Mouse (Mus musculus) liver, embryonic 14.5 days (tissue): ENCODE measurements around the gene Gm10282. TPM values are rescaled to one million over a fixed set of nuclear protein-coding genes. Genes with fewer than 3 reads are reported as not detected.

ENCODE experiments used
- ATAC-seq: fragments of 200-750 bp; cut with Nextera tagmentation; 2 replicates; pipeline ENCODE4 v1.8.0; 2017; ENCODE audit warnings: moderate number of reproducible peaks, mild to moderate bottlenecking, moderate library complexity; ENCODE audit not compliant: insufficient read depth
- DNase-seq, 3 experiments: peaks; one replicate each; pipeline ENCODE4 v3.0.0-alpha.2; 2012 to 2013; ENCODE audit warnings: low read depth in 3 of 3, low spot score in 3 of 3
- H3K27ac ChIP-seq: fragments of 300-500 bp; sonication (generic); 2 replicates; pipeline ENCODE4 v1.5.1; 2014; ENCODE audit warnings: moderate library complexity, mild to moderate bottlenecking, control low read depth, inconsistent platforms
- H3K27me3 ChIP-seq: fragments of 300-500 bp; sonication (generic); 2 replicates; pipeline ENCODE4 v1.6.1; 2014; ENCODE audit warnings: mild to moderate bottlenecking, low read length, moderate library complexity; ENCODE audit not compliant: control insufficient read depth, insufficient read depth
- H3K36me3 ChIP-seq: fragments of 300-500 bp; sonication (generic); replicated peaks from 2 replicates; pipeline ENCODE4 v1.6.1; 2014; ENCODE audit warnings: low read depth; ENCODE audit not compliant: control insufficient read depth, insufficient read depth
- H3K4me1 ChIP-seq, 2 experiments: fragments of 200-500 bp in 1 of 2; fragments of 300-500 bp in 1 of 2; sonication (generic) in 1 of 2; replicated peaks; 2 replicates each; pipeline ENCODE4 v1.6.1; 2012 to 2014; ENCODE audit warnings: antibody characterized with exemption in 1 of 2, inconsistent platforms in 1 of 2, low read length in 1 of 2; ENCODE audit not compliant: control insufficient read depth in 2 of 2, insufficient read depth in 2 of 2
- H3K4me2 ChIP-seq: fragments of 300-500 bp; sonication (generic); 2 replicates; pipeline ENCODE4 v1.6.1; 2014; ENCODE audit warnings: low read depth, mild to moderate bottlenecking, control low read depth, moderate library complexity
- H3K4me3 ChIP-seq, 2 experiments: fragments of 200-500 bp in 1 of 2; fragments of 300-500 bp in 1 of 2; sonication (generic) in 1 of 2; 2 replicates each; pipeline ENCODE4 v1.5.1; 2012 to 2014; ENCODE audit warnings: low read depth in 2 of 2, low read length in 2 of 2, mild to moderate bottlenecking in 2 of 2, control low read depth in 1 of 2, inconsistent platforms in 1 of 2, moderate library complexity in 1 of 2; ENCODE audit not compliant: insufficient read depth in 1 of 2
- H3K9ac ChIP-seq: fragments of 300-500 bp; sonication (generic); replicated peaks from 2 replicates; pipeline ENCODE4 v1.6.1; 2014; ENCODE audit warnings: mild to moderate bottlenecking, control low read depth, moderate library complexity
- H3K9me3 ChIP-seq: fragments of 300-500 bp; sonication (generic); 2 replicates; pipeline ENCODE4 v1.6.1; 2016; ENCODE audit warnings: low read length, mixed read lengths; ENCODE audit not compliant: control insufficient read depth
- CTCF ChIP-seq: IDR thresholded peaks from 2 replicates; pipeline ENCODE4 v1.5.1; 2016; ENCODE audit warnings: antibody characterized with exemption, low read depth, control low read depth
- EP300 ChIP-seq: IDR thresholded peaks from 2 replicates; pipeline ENCODE4 v1.6.1; 2016; ENCODE audit warnings: antibody characterized with exemption, low read depth
- WGBS: fragments of 180-500 bp; shearing (Covaris S2); extraction: QIAGEN DNeasy Blood & Tissue Kit; methylation state at CpG from one replicate; pipeline ENCODE4 v1.1.7; 2014; ENCODE audit not compliant: insufficient replicate concordance; 5-methylcytosine and 5-hydroxymethylcytosine counted together
- polyA plus RNA-seq, 2 experiments: library from polyadenylated mRNA; depleted of rRNA in 1 of 2; stranded (reverse) in 1 of 2; unstranded in 1 of 2; fragments of >200 nt; fragmentation: Nextera tagmentation in 1 of 2; extraction: Ambion mirVana in 1 of 2; gene quantifications; 2 replicates each; pipeline versions ENCODE4 v1.2.1 to v1.2.3; 2012 to 2014

The Gm10282 gene
- polyA plus RNA-seq, 2 experiments = 7.3 to 7.4 TPM

DNA sequence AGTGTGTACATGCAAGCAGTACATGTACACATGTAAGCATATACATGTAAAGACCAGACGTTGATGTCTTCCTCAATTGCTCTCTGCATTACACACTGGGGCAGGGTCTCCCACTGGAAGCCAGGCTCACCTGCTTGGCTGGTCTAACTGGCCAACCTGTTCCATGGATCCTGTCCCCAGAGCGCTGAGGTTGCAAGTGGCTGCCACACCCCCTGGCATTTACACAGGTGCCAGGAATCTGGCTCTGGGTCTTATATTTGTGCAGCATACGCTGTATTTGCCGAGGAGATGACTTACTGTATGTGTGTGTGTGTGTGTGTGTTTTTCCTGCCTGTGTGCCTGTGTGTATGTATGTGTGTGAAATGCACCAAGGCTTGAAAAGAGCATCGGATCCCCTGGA lies 1.9 kb upstream of the Gm10282 start:
- Histone ChIP-seq H3K9ac (no peak overlapping the region), H3K4me1 (peaks cover 0 to 4% of the 10 kb centered on the region in 2 experiments; a peak in 1 of 4 replicates), H3K4me3 (no peak overlapping the region), H3K36me3 (no peaks in the 10 kb centered on the region), H3K27me3 (no peaks in the 10 kb centered on the region), H3K9me3 (no peaks in the 10 kb centered on the region), H3K4me2 (no peak overlapping the region), H3K27ac (no peak overlapping the region)
- ATAC-seq (no peak), DNase-seq (no peak)
- 60% methylated on average over 5 of the region's 5 CpGs for WGBS
- TF ChIP-seq EP300 = no peak
- TF ChIP-seq CTCF = no peak

- Histone ChIP-seq H3K4me2 (0 out of 2 replicates have a peak overlapping the region, but pooled peaks have one; percentile 20), H3K27ac (no peak overlapping the region), H3K9me3 (no peaks in the 10 kb centered on the region), H3K27me3 (no peaks in the 10 kb centered on the region), H3K4me3 (no peak overlapping the region), H3K4me1 (peaks cover 0 to 4% of the 10 kb centered on the region in 2 experiments; a peak in 1 of 4 replicates), H3K9ac (no peak overlapping the region), H3K36me3 (no peaks in the 10 kb centered on the region)
- ATAC-seq = no peak
- 23% methylated on average over 8 of the region's 8 CpGs for WGBS
- no peak for DNase-seq
- TF ChIP-seq EP300 (no peak), CTCF (no peak)
Measured at GRCm38 (mm10) chr8:72303633-72304032, 1.4 kb downstream of the Gm10282 start.

GRCm38 (mm10) chr8:72302986-72303612 lies 2.0 kb downstream of the Gm10282 start:
- Histone ChIP-seq H3K27me3 (no peaks in the 10 kb centered on the region), H3K36me3 (no peaks in the 10 kb centered on the region), H3K4me3 (no peak overlapping the region), H3K9ac (no peak overlapping the region), H3K27ac (no peak overlapping the region), H3K4me1 (peaks cover 0 to 4% of the 10 kb centered on the region in 2 experiments; a peak in 1 of 4 replicates), H3K9me3 (no peaks in the 10 kb centered on the region), H3K4me2 (no peak overlapping the region)
- TF ChIP-seq EP300 (no peak), CTCF (no peak)
- DNase-seq = no peak
- 52% methylated on average over 8 of the region's 8 CpGs for WGBS
- no peak for ATAC-seq

DNA sequence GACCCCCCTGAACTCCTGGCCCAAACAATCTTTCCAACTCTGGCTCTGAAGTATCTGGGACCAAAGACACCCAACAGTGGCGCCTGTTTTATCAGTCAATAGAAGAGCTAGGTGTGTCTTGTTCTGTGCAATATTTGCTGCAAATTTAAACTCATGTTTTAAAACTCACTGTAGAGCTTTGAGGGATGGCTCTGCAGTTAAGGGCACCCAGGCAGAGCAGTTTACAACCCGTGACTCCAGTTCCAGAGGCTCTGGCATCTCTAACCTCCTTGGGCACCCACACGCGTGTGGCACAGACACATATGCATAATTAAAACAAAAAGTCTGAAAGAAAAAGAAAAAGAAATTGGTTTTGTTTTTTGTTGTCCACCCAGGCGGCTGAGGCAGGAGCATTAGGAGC lies 3.6 kb downstream of the Gm10282 start:
- Histone ChIP-seq H3K4me2 (no peak overlapping the region), H3K27me3 (no peaks in the 10 kb centered on the region), H3K9ac (no peak overlapping the region), H3K4me1 (peaks cover 0 to 4% of the 10 kb centered on the region in 2 experiments; a peak in 1 of 4 replicates), H3K9me3 (no peaks in the 10 kb centered on the region), H3K4me3 (no peak overlapping the region), H3K27ac (no peak overlapping the region), H3K36me3 (no peaks in the 10 kb centered on the region)
- 65% methylated on average over 5 of the region's 5 CpGs for WGBS
- DNase-seq = no peak
- no peak for TF ChIP-seq CTCF
- TF ChIP-seq EP300 = no peak
- ATAC-seq = no peak

- Histone ChIP-seq H3K9me3 (no peaks in the 10 kb centered on the region), H3K4me1 (peaks cover 0 to 4% of the 10 kb centered on the region in 2 experiments; a peak in 1 of 4 replicates), H3K9ac (no peak overlapping the region), H3K36me3 (no peaks in the 10 kb centered on the region), H3K27me3 (no peaks in the 10 kb centered on the region), H3K27ac (no peak overlapping the region), H3K4me3 (no peak overlapping the region), H3K4me2 (no peak overlapping the region)
- DNase-seq = no peak
- 54% methylated on average over 9 of the region's 9 CpGs for WGBS
- no peak for ATAC-seq
- TF ChIP-seq CTCF (no peak), EP300 (no peak)
Measured at GRCm38 (mm10) chr8:72300654-72301400, 4.2 kb downstream of the Gm10282 start.
